Mouse (Mus musculus) ES-E14 (cell line): ENCODE measurements at regions not wholly inside any gene's neighbourhood (a gene's known extent, or its start where the extent isn't known, plus 50 kb on each side); places are given as distances from the start of the nearest gene placed in this dataset.

Source experiments
- DNase-seq: peaks from one replicate; pipeline ENCODE4 v3.0.0-alpha.2; 2013; ENCODE audit warnings: low read depth, low spot score
- H3K27ac ChIP-seq: 2 replicates; pipeline ENCODE4 v1.5.1; 2012; ENCODE audit warnings: low read depth, mild to moderate bottlenecking, low read length, moderate library complexity, mixed read lengths; ENCODE audit not compliant: poor library complexity, insufficient read depth, severe bottlenecking
- H3K36me3 ChIP-seq: 2 replicates; pipeline ENCODE4 v1.6.1; 2012; ENCODE audit warnings: mild to moderate bottlenecking, low read length, moderate library complexity, mixed read lengths; ENCODE audit not compliant: control insufficient read depth, poor library complexity, insufficient read depth, severe bottlenecking
- H3K4me1 ChIP-seq, 2 experiments: fragments of 150-350 bp in 1 of 2; sonication (generic) in 1 of 2; 2 replicates each; pipeline ENCODE4 v1.6.1; 2012; ENCODE audit warnings: low read length in 2 of 2, mild to moderate bottlenecking in 1 of 2, mixed read lengths in 1 of 2; ENCODE audit not compliant: control insufficient read depth in 2 of 2, insufficient read depth in 2 of 2, poor library complexity in 1 of 2
- H3K4me3 ChIP-seq, 2 experiments: fragments of 150-350 bp in 1 of 2; sonication (generic) in 1 of 2; 2 replicates each; pipeline ENCODE4 v1.5.1; 2012; ENCODE audit warnings: low read length in 2 of 2, low read depth in 1 of 2, mild to moderate bottlenecking in 1 of 2, mixed read lengths in 1 of 2; ENCODE audit not compliant: insufficient read depth in 1 of 2, poor library complexity in 1 of 2, severe bottlenecking in 1 of 2
- H3K9ac ChIP-seq: 2 replicates; pipeline ENCODE4 v1.6.1; 2012; ENCODE audit warnings: low read depth, mild to moderate bottlenecking, low read length, mixed read lengths; ENCODE audit not compliant: poor library complexity, insufficient read depth, severe bottlenecking
- H3K9me3 ChIP-seq: fragments of 150-350 bp; sonication (generic); 2 replicates; pipeline ENCODE4 v1.6.1; 2012; ENCODE audit warnings: low read depth, mild to moderate bottlenecking, low read length; ENCODE audit not compliant: control insufficient read depth, insufficient read depth
- CHD2 ChIP-seq: IDR thresholded peaks from 2 replicates; pipeline ENCODE4 v1.6.1; 2014; ENCODE audit warnings: mild to moderate bottlenecking, low read depth, low read length, inconsistent platforms
- HCFC1 ChIP-seq: IDR thresholded peaks from 2 replicates; pipeline ENCODE4 v1.6.1; 2012; ENCODE audit warnings: low read length, inconsistent platforms, borderline replicate concordance; ENCODE audit not compliant: insufficient read depth
- MAFK ChIP-seq: IDR thresholded peaks from 2 replicates; pipeline ENCODE4 v1.6.1; 2014; ENCODE audit warnings: mild to moderate bottlenecking, low read depth, low read length, inconsistent platforms; ENCODE audit not compliant: insufficient read depth
- ZC3H11A ChIP-seq: IDR thresholded peaks from 2 replicates; pipeline ENCODE4 v1.6.1; 2012; ENCODE audit warnings: low read depth, mild to moderate bottlenecking, inconsistent platforms, low read length, borderline replicate concordance
- ZNF384 ChIP-seq: IDR thresholded peaks from 2 replicates; pipeline ENCODE4 v1.6.1; 2012; ENCODE audit warnings: low read depth, low read length, inconsistent platforms
- in situ Hi-C, 2 experiments: fragments of 600-800 bp; cut with MboI; formaldehyde crosslinking; loops; one replicate each; pipeline ENCODE4 v1.15.1; 2025; ENCODE audit warnings: low sequenced_read_pairs in 2 of 2, inconsistent platforms in 1 of 2; ENCODE audit not compliant: unreplicated experiment in 2 of 2

DNA sequence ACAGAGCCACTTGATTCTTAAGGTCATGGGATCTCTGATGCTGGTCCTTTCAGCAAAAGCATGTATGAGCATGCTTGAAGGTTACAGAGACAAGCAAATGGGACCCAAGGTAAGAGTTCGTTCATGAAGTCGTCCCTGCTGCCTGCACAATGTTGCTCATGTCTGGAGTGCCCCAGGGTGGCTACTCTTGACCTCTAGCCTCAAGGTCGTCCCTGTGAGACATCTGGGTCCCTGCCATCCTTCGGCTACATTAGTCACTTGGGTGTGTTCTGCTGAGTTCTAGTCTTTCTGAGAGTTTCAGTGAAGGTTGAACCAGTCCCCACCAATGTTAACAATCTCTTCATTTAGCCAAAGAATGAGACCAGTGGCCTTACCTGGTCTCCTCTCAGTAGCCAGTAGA lies 81.5 kb upstream of the Ccn6 start:
- DNase-seq, result no peak

DNA sequence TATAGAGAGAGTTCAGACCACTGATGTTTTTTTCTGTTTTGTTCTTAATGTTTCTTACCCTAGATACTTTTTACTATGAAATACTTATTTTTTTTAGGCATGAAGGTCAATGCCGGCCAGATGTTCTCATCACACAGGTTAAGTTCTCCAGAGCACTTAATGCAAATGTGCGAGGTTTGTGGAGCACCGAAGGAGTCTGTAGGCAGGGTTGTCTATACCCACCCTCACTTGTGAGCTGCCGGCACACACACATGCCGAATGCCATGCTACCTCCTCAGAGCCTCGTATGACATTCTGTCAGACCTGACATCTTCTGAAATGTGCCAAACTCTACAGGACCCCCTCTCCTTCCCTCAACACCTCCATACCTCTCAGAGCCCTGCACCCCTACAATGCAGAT lies 80.5 kb upstream of the Ccn6 start:
- no peaks in the 10 kb centered on the region for H3K4me1 ChIP-seq
- in situ Hi-C loops, result no loop called here
- no peak overlapping the region for H3K9ac ChIP-seq
- TF ChIP-seq HCFC1 (no peak), CHD2 (no peak), MAFK (no peak), ZNF384 (no peak), ZC3H11A (no peak)
- DNase-seq, result no peak
- no peaks in the 10 kb centered on the region for H3K36me3 ChIP-seq
- H3K4me3 ChIP-seq, result no peak overlapping the region
- no peak overlapping the region for H3K27ac ChIP-seq
- H3K9me3 ChIP-seq, result no peaks in the 10 kb centered on the region

More for the DNA sequence above, 81.5 kb upstream of the Ccn6 start:
- no peak for TF ChIP-seq ZNF384
- no peak for TF ChIP-seq MAFK
- no peak for TF ChIP-seq ZC3H11A
- TF ChIP-seq CHD2, result no peak
- TF ChIP-seq HCFC1, result no peak
- Histone ChIP-seq H3K27ac (no peak overlapping the region), H3K4me1 (no peaks in the 10 kb centered on the region), H3K4me3 (no peak overlapping the region), H3K9ac (no peak overlapping the region), H3K9me3 (no peaks in the 10 kb centered on the region), H3K36me3 (no peaks in the 10 kb centered on the region)
- in situ Hi-C loops, result no loop called here

DNA sequence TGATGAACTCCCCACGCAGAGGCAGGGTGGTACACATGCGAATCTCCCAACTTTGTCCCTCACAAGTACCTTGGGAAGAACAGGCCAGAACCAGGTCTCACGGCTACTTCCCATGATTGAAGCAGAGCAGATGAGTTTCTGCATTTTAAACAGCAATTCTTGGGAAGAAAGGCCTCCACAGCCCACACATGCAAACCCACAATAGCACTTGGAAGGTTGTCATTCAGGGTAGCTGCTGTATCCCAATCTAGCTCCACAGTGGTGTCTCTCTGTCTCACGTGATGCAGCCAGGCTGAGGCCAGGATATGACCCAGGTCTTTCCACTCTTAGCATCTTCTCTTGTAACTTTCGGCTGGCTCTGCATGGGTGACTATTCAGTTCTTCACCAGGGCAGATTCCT lies 78.8 kb upstream of the Ccn6 start:
- Histone ChIP-seq H3K4me1 (no peaks in the 10 kb centered on the region), H3K27ac (no peak overlapping the region), H3K36me3 (no peaks in the 10 kb centered on the region), H3K9ac (no peak overlapping the region), H3K4me3 (no peak overlapping the region), H3K9me3 (no peaks in the 10 kb centered on the region)
- no peak for DNase-seq
- in situ Hi-C loops, result no loop called here
- TF ChIP-seq ZNF384 (no peak), HCFC1 (no peak), CHD2 (no peak), MAFK (no peak), ZC3H11A (no peak)

DNA sequence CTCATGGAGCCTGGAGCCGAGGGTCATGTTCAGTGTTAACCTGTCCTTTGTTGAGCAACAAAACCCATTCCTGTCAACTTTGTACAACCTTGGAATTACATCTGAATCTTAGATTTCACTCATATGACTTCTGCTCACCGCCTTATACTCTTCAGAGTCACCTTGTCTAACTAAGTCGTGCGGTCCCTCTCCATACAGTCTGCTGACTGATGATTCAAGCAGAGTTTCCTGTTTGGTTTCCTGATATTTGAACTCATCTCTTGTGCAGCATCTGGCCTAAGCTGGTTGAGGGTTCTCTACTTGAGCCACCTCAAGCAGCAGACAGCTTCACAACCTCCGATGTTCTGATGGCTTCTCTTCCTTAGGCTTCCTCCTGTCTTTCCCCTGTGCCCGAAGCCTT lies 78.3 kb upstream of the Ccn6 start:
- H3K4me1 ChIP-seq, result no peaks in the 10 kb centered on the region
- H3K9ac ChIP-seq, result no peak overlapping the region
- no peak overlapping the region for H3K4me3 ChIP-seq
- no peaks in the 10 kb centered on the region for H3K9me3 ChIP-seq
- TF ChIP-seq ZNF384, result no peak
- no peak for TF ChIP-seq MAFK
- no peak for TF ChIP-seq CHD2
- TF ChIP-seq HCFC1, result no peak
- no peak for TF ChIP-seq ZC3H11A
- in situ Hi-C loops, result no loop called here
- H3K36me3 ChIP-seq, result no peaks in the 10 kb centered on the region
- DNase-seq, result no peak
- H3K27ac ChIP-seq, result no peak overlapping the region

DNA sequence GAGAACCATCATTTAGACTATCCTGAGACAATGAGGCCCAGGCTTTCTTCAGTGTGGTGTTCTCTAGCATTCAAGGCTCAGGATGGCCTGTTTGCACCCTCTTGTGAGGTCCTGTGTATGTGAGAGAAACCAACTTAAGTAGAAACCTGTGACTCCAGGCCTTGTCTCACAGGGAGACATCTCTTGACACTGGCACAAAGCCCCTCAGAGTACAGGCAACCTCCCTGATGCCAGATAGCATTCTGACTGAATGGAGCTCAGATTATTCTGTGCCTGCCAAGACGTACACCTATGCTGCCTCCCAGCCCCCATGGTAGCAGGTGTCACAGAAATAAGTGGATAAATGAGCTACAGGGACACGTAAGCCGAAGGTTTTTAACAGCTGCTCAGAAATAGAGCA lies 77.9 kb upstream of the Ccn6 start:
- in situ Hi-C loops, result no loop called here
- H3K36me3 ChIP-seq, result no peaks in the 10 kb centered on the region
- no peak overlapping the region for H3K9ac ChIP-seq
- no peaks in the 10 kb centered on the region for H3K4me1 ChIP-seq
- H3K9me3 ChIP-seq, result no peaks in the 10 kb centered on the region
- DNase-seq, result no peak
- H3K27ac ChIP-seq, result no peak overlapping the region
- no peak overlapping the region for H3K4me3 ChIP-seq
- no peak for TF ChIP-seq CHD2
- no peak for TF ChIP-seq ZC3H11A
- no peak for TF ChIP-seq MAFK
- TF ChIP-seq ZNF384, result no peak
- no peak for TF ChIP-seq HCFC1
